Comparison of ENCODE assay signal across 9 mouse cellular contexts in genomic region chr17:32118484-32118883, GRCm38 (mm10). TPM values are rescaled to one million over a fixed set of nuclear protein-coding genes. Genes with fewer than 3 reads are reported as not detected.
DNase-seq lines count a peak whose midpoint lies in the region; ATAC-seq and TF ChIP-seq lines count a peak whose summit lies in the region.
"Had no signal": no experiment of that assay in that cellular context is flagged by ENCODE, and none has a peak within 500 bp of the region (broad histone marks: within the 10 kb centered on the region; RNA-seq: fewer than 3 reads in every experiment).

No protein-coding gene starts in this region.

- peak overlapping the region; percentile 77 for H3K27ac ChIP-seq in layer of hippocampus, adult 2 months
- H3K27ac ChIP-seq in forebrain, embryonic 14.5 days (ENCODE audit: low read depth, low read length): no peak overlapping the region
- 0 out of 2 replicates have a peak overlapping the region, but pooled peaks have one; percentile 10 for H3K27ac ChIP-seq in limb, embryonic 13.5 days
- H3K27ac ChIP-seq in cerebellum, adult 2 months (ENCODE audit: insufficient read depth, low read length): no peak overlapping the region

- ATAC-seq in forebrain, embryonic 14.5 days: peak; percentile 22; the same call in 1 of the 2 replicates
- no peak; the same call in 1 of the 2 replicates for ATAC-seq in limb, embryonic 13.5 days (ENCODE audit: low FRiP score, low read depth)

- DNase-seq in layer of hippocampus, adult 2 months (ENCODE audit: low spot score in 2 of 2): no peak
- DNase-seq in layer of hippocampus, adult 9-11 months: no peak
- DNase-seq in forebrain, embryonic 14.5 days (ENCODE audit: low spot score): no peak
- DNase-seq in retina, postnatal 1 day: peak; percentile 45
- no peak for DNase-seq in cerebellum, adult 2 months
- no peak for DNase-seq in layer of hippocampus, adult 11-12 months (ENCODE audit: low spot score)
- no peak for DNase-seq in adrenal gland, adult 8-10 months

- H3K36me3 ChIP-seq in forebrain, embryonic 14.5 days (ENCODE audit: control insufficient read depth, insufficient read depth, low read length): peaks cover 10% of the 10 kb centered on the region; the same call in 1 of the 2 replicates
- peaks cover 31% of the 10 kb centered on the region for H3K36me3 ChIP-seq in limb, embryonic 13.5 days

- no peaks in the 10 kb centered on the region; the same call in 1 of the 2 replicates for H3K27me3 ChIP-seq in forebrain, embryonic 14.5 days (replicated peaks; ENCODE audit: control insufficient read depth, insufficient read depth, low read length)
- peaks cover 22% of the 10 kb centered on the region; the same call in 1 of the 2 replicates for H3K27me3 ChIP-seq in limb, embryonic 13.5 days
- H3K27me3 ChIP-seq in cerebellum, adult 2 months (ENCODE audit: control insufficient read depth, insufficient read depth, low read length): no peaks in the 10 kb centered on the region

- no peaks in the 10 kb centered on the region for H3K9me3 ChIP-seq in forebrain, embryonic 14.5 days (replicated peaks; ENCODE audit: control insufficient read depth, low read length)
- no peaks in the 10 kb centered on the region for H3K9me3 ChIP-seq in limb, embryonic 13.5 days

- 22% methylated on average over 3 of the region's 3 CpGs for WGBS in forebrain, embryonic 14.5 days
- WGBS in limb, embryonic 13.5 days: 21% methylated on average over 3 of the region's 3 CpGs
- WGBS in cerebellum, adult 2 months: 35% methylated on average over 3 of the region's 3 CpGs

- peak overlapping the region; percentile 23; the same call in 1 of the 2 replicates for H3K4me2 ChIP-seq in forebrain, embryonic 14.5 days (ENCODE audit: low read length)
- H3K4me2 ChIP-seq in limb, embryonic 13.5 days (replicated peaks): peak overlapping the region; percentile 58

- TF ChIP-seq CTCF in layer of hippocampus, adult 2 months (conservative IDR thresholded peaks at IDR 0.05): peak; percentile 34
- no peak for TF ChIP-seq CTCF in cerebellum, adult 2 months (IDR thresholded peaks at IDR 0.05; ENCODE audit: borderline replicate concordance, insufficient read depth, low read depth, low read length)

- no peaks in the 10 kb centered on the region; the same call in 1 of the 2 replicates for H3K4me1 ChIP-seq in forebrain, embryonic 14.5 days (ENCODE audit: control insufficient read depth, insufficient read depth, low read length)
- peaks cover 27% of the 10 kb centered on the region for H3K4me1 ChIP-seq in limb, embryonic 13.5 days
- peaks cover 9% of the 10 kb centered on the region; the same call in 1 of the 2 replicates for H3K4me1 ChIP-seq in cerebellum, adult 2 months (ENCODE audit: control insufficient read depth, insufficient read depth, low read length)

- TF ChIP-seq POLR2A in cerebellum, adult 2 months (IDR thresholded peaks at IDR 0.05; ENCODE audit: borderline replicate concordance, insufficient read depth, low read length): no peak

- H3K4me3 ChIP-seq in layer of hippocampus, adult 2 months: no peak overlapping the region
- no peak overlapping the region for H3K4me3 ChIP-seq in forebrain, embryonic 14.5 days (ENCODE audit: low read depth, low read length)
- peak overlapping the region; percentile 12 for H3K4me3 ChIP-seq in limb, embryonic 13.5 days
- no peak overlapping the region for H3K4me3 ChIP-seq in cerebellum, adult 2 months (replicated peaks; ENCODE audit: insufficient read depth, low read depth, low read length)

- H3K9ac ChIP-seq in forebrain, embryonic 14.5 days (ENCODE audit: low read length): no peak overlapping the region
- H3K9ac ChIP-seq in limb, embryonic 13.5 days: peak overlapping the region; percentile 21; the same call in 1 of the 2 replicates

RNA-seq across cellular contexts. Expression of gene Notch3, which starts 48.2 kb away (rescaled TPM):
- total RNA-seq in layer of hippocampus, adult 2 months (2021): 1 to 10 TPM; 7.2 to 7.7 TPM
- 5.6 and 6.0 TPM in 2 replicates for polyA plus RNA-seq in forebrain, embryonic 14.5 days (2014; fragmentation: Nextera tagmentation; extraction: Ambion mirVana)
- 14.9 and 16.9 TPM in 2 replicates for polyA plus RNA-seq in limb, embryonic 13.5 days (2015; fragmentation: Nextera tagmentation; extraction: Ambion mirVana)
- polyA plus RNA-seq in cerebellum, adult 2 months (2012; rRNA removed): 9.5 and 11.0 TPM in 2 replicates
- 10 to 100 TPM in 1 of 4 experiments, 1 to 10 TPM in 3; 5.7 to 10.7 (median 7.3) TPM for total RNA-seq in adrenal gland, adult 8-10 months (2022)
- total RNA-seq: neutrophil, adult 5-6 weeks had no signal

Comparison
In these comparisons a context has a peak if more than half of its experiments do, and no peak if none do; other contexts are left out.
1. H3K27ac ChIP-seq: peak in layer of hippocampus, adult 2 months (single experiment) and limb, embryonic 13.5 days (single experiment); none in forebrain, embryonic 14.5 days (single experiment) and cerebellum, adult 2 months (single experiment).